Mouse (Mus musculus) liver, embryonic 11.5 days (tissue): ENCODE data around the gene Islr. TPM values are rescaled to one million over a fixed set of nuclear protein-coding genes. Genes with fewer than 3 reads are reported as not detected.

Experiments
- ATAC-seq: fragments of 200-750 bp; cut with Nextera tagmentation; replicated peaks from 2 replicates; pipeline ENCODE4 v1.8.0; 2017; ENCODE audit warnings: moderate number of reproducible peaks, mild to moderate bottlenecking, moderate TSS enrichment, moderate library complexity; ENCODE audit not compliant: low FRiP score
- DNase-seq: peaks from one replicate; pipeline ENCODE4 v3.0.0-alpha.2; 2017; ENCODE audit warnings: low spot score
- H3K27ac ChIP-seq: fragments of 300-500 bp; sonication (generic); 2 replicates; pipeline ENCODE4 v1.5.1; 2014; ENCODE audit warnings: mild to moderate bottlenecking, low read depth, low read length, control low read depth
- H3K27me3 ChIP-seq: fragments of 300-500 bp; sonication (generic); replicated peaks from 2 replicates; pipeline ENCODE4 v1.6.1; 2014; ENCODE audit warnings: low read length, mixed read lengths; ENCODE audit not compliant: control insufficient read depth, insufficient read depth
- H3K36me3 ChIP-seq: fragments of 300-500 bp; sonication (generic); 2 replicates; pipeline ENCODE4 v1.6.1; 2014; ENCODE audit warnings: mild to moderate bottlenecking, low read length, moderate library complexity, mixed read lengths; ENCODE audit not compliant: control insufficient read depth, insufficient read depth
- H3K4me1 ChIP-seq: fragments of 300-500 bp; sonication (generic); replicated peaks from 2 replicates; pipeline ENCODE4 v1.6.1; 2014; ENCODE audit warnings: low read length, mixed read lengths; ENCODE audit not compliant: control insufficient read depth, insufficient read depth
- H3K4me2 ChIP-seq: fragments of 300-500 bp; sonication (generic); 2 replicates; pipeline ENCODE4 v1.6.1; 2014; ENCODE audit warnings: mild to moderate bottlenecking, control low read depth, moderate library complexity
- H3K4me3 ChIP-seq: fragments of 300-500 bp; sonication (generic); 2 replicates; pipeline ENCODE4 v1.5.1; 2014; ENCODE audit warnings: low read depth, low read length, control low read depth
- H3K9ac ChIP-seq: fragments of 300-500 bp; sonication (generic); 2 replicates; pipeline ENCODE4 v1.6.1; 2014; ENCODE audit warnings: low read depth, low read length, control low read depth
- H3K9me3 ChIP-seq: fragments of 300-500 bp; sonication (generic); 2 replicates; pipeline ENCODE4 v1.6.1; 2016; ENCODE audit warnings: low read length, inconsistent platforms, mixed read lengths; ENCODE audit not compliant: control insufficient read depth
- WGBS: fragments of 180-500 bp; shearing (Covaris S2); extraction: QIAGEN DNeasy Blood & Tissue Kit; methylation state at CpG from one replicate; pipeline ENCODE4 v1.1.7; 2014; 5-methylcytosine and 5-hydroxymethylcytosine counted together
- polyA plus RNA-seq: library from polyadenylated mRNA; unstranded; fragments of >200 nt; fragmentation: Nextera tagmentation; extraction: Ambion mirVana; gene quantifications from 2 replicates; pipeline ENCODE4 v1.2.1, GENCODE M21; 2014

The Islr gene
- polyA plus RNA-seq, 1 experiment from 2014 or later, result 8.5 TPM

DNA sequence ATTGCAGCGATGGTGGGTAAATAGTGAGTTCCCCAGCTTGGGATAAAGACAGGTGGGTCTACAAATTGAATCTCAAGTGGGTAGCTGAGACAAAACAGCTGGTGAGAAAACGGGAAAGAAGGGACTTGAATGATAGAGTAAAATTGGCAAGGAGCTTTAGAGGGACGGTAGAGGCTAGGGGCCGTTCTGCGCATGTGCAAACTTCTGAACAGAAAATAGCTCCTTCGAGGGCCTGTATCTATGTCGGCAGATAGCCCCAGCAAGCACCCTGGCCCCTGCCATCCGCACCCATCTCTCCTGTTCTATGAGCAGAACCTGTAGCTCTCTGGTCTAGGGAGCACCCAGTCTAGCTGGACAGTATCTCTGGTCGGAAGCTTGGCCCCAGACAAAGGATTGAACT, 9.9 kb downstream of the Islr start:
- Histone ChIP-seq H3K36me3 (no peaks in the 10 kb centered on the region), H3K9me3 (no peaks in the 10 kb centered on the region), H3K4me1 (peaks cover 8% of the 10 kb centered on the region), H3K4me3 (no peak overlapping the region), H3K4me2 (no peak overlapping the region), H3K9ac (no peak overlapping the region), H3K27me3 (peaks cover 58% of the 10 kb centered on the region), H3K27ac (no peak overlapping the region)
- ATAC-seq (no peak), DNase-seq (no peak)
- WGBS, result 58% methylated on average over 9 of the region's 9 CpGs

DNA sequence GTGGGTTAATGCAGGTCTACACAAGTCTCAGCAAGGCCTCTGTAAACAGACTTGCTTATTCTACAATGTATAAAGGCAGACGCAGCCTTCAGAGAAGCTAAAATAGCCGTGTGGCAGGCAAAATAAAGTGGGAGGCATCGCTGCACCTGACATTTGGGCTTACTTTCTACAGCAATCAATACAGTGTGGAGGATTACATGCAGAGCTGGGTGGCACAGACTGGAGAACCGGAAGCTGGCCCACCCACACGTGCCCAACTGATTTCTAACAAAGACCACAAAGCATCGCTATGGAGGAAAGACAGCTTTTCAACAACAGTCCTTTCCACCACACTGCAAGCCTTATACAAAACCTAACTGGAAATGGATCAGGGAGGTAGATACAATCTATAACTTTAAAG, 19.6 kb downstream of the Islr start:
- no peaks in the 10 kb centered on the region for H3K9me3 ChIP-seq
- no peaks in the 10 kb centered on the region for H3K4me1 ChIP-seq
- H3K9ac ChIP-seq, result no peak overlapping the region
- ATAC-seq, result no peak
- H3K4me2 ChIP-seq, result no peak overlapping the region
- H3K27me3 ChIP-seq, result no peaks in the 10 kb centered on the region; the same call in 1 of the 2 replicates
- H3K4me3 ChIP-seq, result no peak overlapping the region
- no peak for DNase-seq
- H3K36me3 ChIP-seq, result no peaks in the 10 kb centered on the region
- 76% methylated on average over 6 of the region's 6 CpGs for WGBS
- H3K27ac ChIP-seq, result no peak overlapping the region

DNA sequence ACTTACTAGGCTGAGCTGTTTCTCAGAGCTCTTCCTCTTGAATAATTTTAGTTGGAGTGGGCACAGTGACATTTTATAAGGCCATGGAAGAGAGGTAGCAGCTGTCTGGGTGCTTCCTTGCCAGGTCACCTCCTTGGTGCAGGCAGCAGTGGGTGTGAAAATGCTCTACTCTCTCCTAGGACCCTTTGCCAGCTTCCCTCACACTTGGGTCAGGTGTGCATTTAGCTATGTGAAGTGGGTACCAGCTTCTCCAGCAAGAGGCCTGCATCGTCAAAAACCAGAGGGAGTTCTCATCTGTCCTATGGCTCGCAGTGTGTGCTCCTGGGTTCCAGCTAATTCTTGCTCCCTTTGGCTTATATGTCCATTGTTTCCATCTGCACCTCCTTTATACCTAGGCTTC, 24.7 kb downstream of the Islr start:
- ATAC-seq (no peak), DNase-seq (no peak)
- Histone ChIP-seq H3K4me2 (no peak overlapping the region), H3K27me3 (0 out of 2 replicates have a peak, but pooled peaks cover 3% of the 10 kb centered on the region), H3K4me1 (no peaks in the 10 kb centered on the region), H3K36me3 (no peaks in the 10 kb centered on the region), H3K4me3 (no peak overlapping the region), H3K9ac (no peak overlapping the region), H3K27ac (no peak overlapping the region), H3K9me3 (no peaks in the 10 kb centered on the region)
- 80% methylated on average over 2 of the region's 2 CpGs for WGBS

DNA sequence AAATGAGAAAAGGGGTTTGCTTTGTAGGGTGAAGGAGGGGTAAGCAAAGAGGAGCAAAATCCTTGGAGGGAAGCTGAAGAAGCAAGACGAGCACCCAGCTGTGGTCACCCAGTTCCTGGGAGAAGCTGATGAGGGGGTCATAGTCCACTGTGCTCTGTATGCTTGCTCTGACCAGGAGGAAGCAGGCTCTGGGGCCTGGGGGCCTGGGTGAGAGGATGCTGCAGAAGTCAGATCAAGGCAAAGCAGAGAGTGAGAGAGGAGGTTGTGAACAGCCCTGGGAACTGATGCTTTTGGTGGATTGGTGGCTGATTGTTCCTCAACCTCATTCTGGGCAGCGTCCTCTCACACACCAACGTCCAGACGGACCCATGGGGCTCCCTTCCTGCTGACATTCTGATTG, 26.9 kb downstream of the Islr start:
- H3K4me1 ChIP-seq, result no peaks in the 10 kb centered on the region
- H3K9ac ChIP-seq, result no peak overlapping the region
- no peaks in the 10 kb centered on the region for H3K36me3 ChIP-seq
- 75% methylated on average over 4 of the region's 4 CpGs for WGBS
- DNase-seq (no peak), ATAC-seq (no peak)
- no peaks in the 10 kb centered on the region for H3K9me3 ChIP-seq
- H3K27ac ChIP-seq, result no peak overlapping the region
- H3K27me3 ChIP-seq, result 0 out of 2 replicates have a peak, but pooled peaks cover 3% of the 10 kb centered on the region
- H3K4me2 ChIP-seq, result no peak overlapping the region
- no peak overlapping the region for H3K4me3 ChIP-seq

DNA sequence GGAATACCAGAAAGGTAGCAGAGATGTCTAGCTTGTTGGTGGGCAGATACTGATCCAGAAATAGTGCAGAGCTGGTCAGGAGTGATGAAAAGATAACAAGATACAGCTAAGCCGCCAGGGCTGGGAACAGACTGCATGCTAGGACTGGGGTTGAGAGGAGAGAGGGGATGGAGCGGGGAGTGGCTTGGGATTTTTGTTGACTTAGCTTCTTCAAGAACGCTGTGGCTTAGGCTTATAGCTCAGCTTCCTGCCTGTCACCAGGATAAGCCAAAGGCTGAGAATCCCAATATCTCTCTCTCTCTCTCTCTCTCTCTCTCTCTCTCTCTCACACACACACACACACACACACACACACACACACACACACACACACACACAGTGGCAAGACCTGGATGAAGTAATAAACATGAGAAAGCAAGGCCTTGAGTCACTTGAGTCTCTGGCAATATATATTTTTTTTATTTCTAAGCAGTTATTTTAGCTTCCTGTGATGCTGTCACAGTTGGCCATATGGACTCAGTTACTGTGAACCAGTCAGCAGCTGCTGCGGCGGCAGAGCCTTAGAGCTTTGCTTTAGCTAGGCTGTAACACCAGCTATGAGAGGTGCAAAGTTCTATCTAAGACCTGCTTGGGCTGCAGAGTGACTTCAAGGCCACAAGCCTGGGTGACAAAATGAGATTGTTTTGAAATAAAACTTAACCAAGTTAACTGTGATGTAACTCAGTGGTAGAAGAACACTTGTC, 28.2 kb downstream of the Islr start:
- no peak for DNase-seq
- Histone ChIP-seq H3K9me3 (no peaks in the 10 kb centered on the region), H3K27me3 (0 out of 2 replicates have a peak, but pooled peaks cover 3% of the 10 kb centered on the region), H3K4me2 (no peak overlapping the region), H3K36me3 (no peaks in the 10 kb centered on the region), H3K27ac (no peak overlapping the region), H3K4me1 (no peaks in the 10 kb centered on the region), H3K9ac (no peak overlapping the region), H3K4me3 (no peak overlapping the region)
- 47% methylated on average over 5 of the region's 5 CpGs for WGBS
- ATAC-seq, result no peak

DNA sequence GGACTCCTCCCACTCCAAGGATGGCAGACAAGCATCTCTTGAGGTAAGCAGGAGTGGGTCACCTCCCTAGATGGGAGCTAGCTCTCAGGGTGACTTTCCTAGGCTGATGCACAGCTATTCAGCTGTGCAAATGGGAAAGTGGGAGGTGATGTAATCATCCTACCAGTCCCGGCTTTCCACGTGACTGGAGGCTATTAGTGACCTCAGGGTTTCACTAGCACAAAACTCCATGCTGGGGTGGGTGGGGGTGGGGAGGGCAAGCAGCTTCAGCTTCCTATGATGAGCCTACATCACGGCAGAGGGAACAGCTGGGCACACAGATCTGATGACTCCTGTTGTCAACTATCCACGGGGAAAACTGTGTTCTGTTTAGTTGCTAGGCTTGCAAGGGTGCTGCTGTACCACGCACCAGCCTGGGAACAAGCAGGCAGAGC, 29.3 kb downstream of the Islr start:
- no peak overlapping the region for H3K27ac ChIP-seq
- DNase-seq (no peak), ATAC-seq (no peak)
- no peak overlapping the region for H3K9ac ChIP-seq
- no peak overlapping the region for H3K4me3 ChIP-seq
- H3K9me3 ChIP-seq, result no peaks in the 10 kb centered on the region
- 0 out of 2 replicates have a peak, but pooled peaks cover 3% of the 10 kb centered on the region for H3K27me3 ChIP-seq
- WGBS, result 40% methylated on average over 5 of the region's 5 CpGs
- H3K4me1 ChIP-seq, result no peaks in the 10 kb centered on the region
- H3K4me2 ChIP-seq, result no peak overlapping the region
- H3K36me3 ChIP-seq, result no peaks in the 10 kb centered on the region

DNA sequence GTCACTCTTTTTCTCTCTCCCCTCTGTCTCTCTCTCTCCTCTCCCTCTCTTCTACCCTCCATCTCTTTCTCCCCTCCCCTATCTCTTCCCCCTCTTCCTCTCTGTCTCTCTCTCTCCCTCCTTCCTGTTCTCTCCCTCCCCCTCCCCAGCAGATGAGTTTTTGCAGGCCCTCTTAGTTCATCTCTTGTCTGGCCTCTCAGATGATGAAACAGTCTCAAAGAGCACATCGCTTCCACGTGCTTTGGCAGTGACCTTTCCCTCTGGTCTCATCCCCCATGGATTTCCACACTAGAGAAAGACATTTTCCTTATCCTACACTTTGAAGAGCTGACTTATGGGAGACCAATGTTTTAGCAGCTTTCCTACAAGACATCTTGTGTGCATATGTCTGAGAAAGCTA, 31.2 kb downstream of the Islr start:
- Histone ChIP-seq H3K4me3 (no peak overlapping the region), H3K4me1 (no peaks in the 10 kb centered on the region), H3K4me2 (no peak overlapping the region), H3K9me3 (no peaks in the 10 kb centered on the region), H3K36me3 (no peaks in the 10 kb centered on the region), H3K27ac (no peak overlapping the region), H3K27me3 (0 out of 2 replicates have a peak, but pooled peaks cover 3% of the 10 kb centered on the region), H3K9ac (no peak overlapping the region)
- DNase-seq (no peak), ATAC-seq (no peak)
- WGBS, result 59% methylated on average over 2 of the region's 2 CpGs

DNA sequence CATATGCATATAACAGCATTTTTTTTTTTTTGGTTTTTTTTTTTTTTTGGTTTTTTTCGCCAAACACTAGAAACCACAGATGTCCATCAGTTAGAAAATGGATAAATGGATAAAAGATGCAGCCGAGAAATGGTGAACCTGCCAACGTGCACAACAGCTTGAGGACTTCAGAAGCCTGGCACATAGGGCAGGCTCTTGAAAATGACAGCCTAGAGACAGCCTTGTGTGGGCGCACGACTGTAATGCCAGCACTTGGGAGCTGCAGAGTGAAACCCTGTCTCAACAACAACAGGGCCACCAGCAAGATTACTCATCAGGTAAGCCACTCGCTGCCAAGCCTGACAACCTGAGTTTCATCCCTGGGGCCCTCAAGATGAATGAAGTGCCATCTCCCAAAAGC, 34.7 kb downstream of the Islr start:
- Histone ChIP-seq H3K9me3 (no peaks in the 10 kb centered on the region), H3K9ac (no peak overlapping the region), H3K36me3 (no peaks in the 10 kb centered on the region), H3K4me2 (no peak overlapping the region), H3K4me1 (no peaks in the 10 kb centered on the region), H3K27me3 (no peaks in the 10 kb centered on the region), H3K27ac (no peak overlapping the region), H3K4me3 (no peak overlapping the region)
- DNase-seq, result no peak
- WGBS, result 78% methylated on average over 6 of the region's 6 CpGs
- ATAC-seq, result no peak

DNA sequence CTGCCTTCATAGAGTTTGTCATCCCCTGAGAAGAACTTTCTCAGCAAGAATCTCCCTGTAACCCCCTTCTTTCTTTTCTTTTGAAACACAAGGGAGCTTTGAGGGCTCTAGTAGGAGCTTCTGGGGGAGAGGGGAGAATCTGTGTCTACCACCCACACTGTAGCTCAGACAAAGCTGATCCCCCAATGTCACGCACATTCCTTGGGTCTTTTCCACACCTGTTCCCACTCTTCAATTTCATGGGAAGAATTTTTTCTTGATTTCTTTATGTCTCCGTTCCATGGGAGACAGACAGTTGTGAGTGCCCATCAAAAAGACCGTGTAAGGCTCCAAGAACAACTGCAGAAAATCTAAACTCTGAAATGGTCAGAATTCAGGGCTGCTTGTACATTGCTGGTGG, 35.2 kb downstream of the Islr start:
- Histone ChIP-seq H3K4me3 (no peak overlapping the region), H3K9ac (no peak overlapping the region), H3K27ac (no peak overlapping the region), H3K4me1 (no peaks in the 10 kb centered on the region), H3K36me3 (no peaks in the 10 kb centered on the region), H3K27me3 (no peaks in the 10 kb centered on the region), H3K4me2 (no peak overlapping the region), H3K9me3 (no peaks in the 10 kb centered on the region)
- ATAC-seq, result no peak
- WGBS, result 82% methylated on average over 3 of the region's 3 CpGs
- DNase-seq, result no peak
